Mouse (Mus musculus) heart, adult 8-10 months (tissue): ENCODE results near the gene Map4k2. TPM values are rescaled to one million over a fixed set of nuclear protein-coding genes. Genes with fewer than 3 reads are reported as not detected.

Experiments
- DNase-seq: peaks from one replicate; pipeline ENCODE4 v3.0.0; 2022; ENCODE audit warnings: low spot score
- total RNA-seq, 4 experiments: library from RNA; stranded (reverse); gene quantifications; 2 replicates each; pipeline ENCODE4 v1.2.4; 2022

Map4k2 gene
- total RNA-seq, 4 experiments from 2014 or later, result 33.4 to 44.4 (median 34.7) TPM

GRCm38 (mm10) chr19:6315573-6315972, 25.4 kb upstream of the Map4k2 start:
- DNase-seq, result no peak

- DNase-seq, result no peak
These were observed 22.8 kb upstream of the Map4k2 start for GRCm38 (mm10) chr19:6318145-6318544.

- DNase-seq, result no peak
These were observed 19.6 kb upstream of the Map4k2 start for GRCm38 (mm10) chr19:6321358-6321757.

GRCm38 (mm10) chr19:6321786-6322621, 18.9 kb upstream of the Map4k2 start:
- no peak for DNase-seq

GRCm38 (mm10) chr19:6324751-6325150, 16.2 kb upstream of the Map4k2 start:
- no peak for DNase-seq

GRCm38 (mm10) chr19:6331178-6331577, 9.8 kb upstream of the Map4k2 start:
- no peak for DNase-seq

GRCm38 (mm10) chr19:6331719-6332516, 9.0 kb upstream of the Map4k2 start:
- DNase-seq, result peak; percentile 71

- DNase-seq, result no peak
These were observed 7.0 kb upstream of the Map4k2 start for GRCm38 (mm10) chr19:6333761-6334595.

- peak; percentile 98 for DNase-seq
These were observed 6.1 kb upstream of the Map4k2 start, which contains the start of gene Men1 for GRCm38 (mm10) chr19:6334673-6335457. Men1 (plus strand) TSS chr19:6334979.

- no peak for DNase-seq
These were observed 5.5 kb upstream of the Map4k2 start for GRCm38 (mm10) chr19:6335458-6335827.

GRCm38 (mm10) chr19:6336920-6337319, 4.0 kb upstream of the Map4k2 start:
- DNase-seq, result no peak

- no peak for DNase-seq
These were observed 2.8 kb upstream of the Map4k2 start for GRCm38 (mm10) chr19:6338171-6338570.

- DNase-seq, result no peak
These were observed 2.2 kb upstream of the Map4k2 start for GRCm38 (mm10) chr19:6338716-6339115.

- DNase-seq, result no peak
These were observed 1.7 kb upstream of the Map4k2 start for GRCm38 (mm10) chr19:6339191-6339590.

- DNase-seq, result no peak
These were observed 938 bp upstream of the Map4k2 start for GRCm38 (mm10) chr19:6339890-6340504.

- DNase-seq, result no peak
These were observed 630 bp downstream of the Map4k2 start for GRCm38 (mm10) chr19:6341453-6342077.

GRCm38 (mm10) chr19:6342276-6342933, 1.5 kb downstream of the Map4k2 start:
- DNase-seq, result no peak

GRCm38 (mm10) chr19:6343066-6343925, 2.4 kb downstream of the Map4k2 start:
- no peak for DNase-seq

GRCm38 (mm10) chr19:6343996-6344395, 3.1 kb downstream of the Map4k2 start:
- no peak for DNase-seq
